ENCODE assay signal across 8 mouse cellular contexts in genomic region chr1:50961954-50962648, GRCm38 (mm10).
DNase-seq lines count a peak whose midpoint lies in the region; ATAC-seq and TF ChIP-seq lines count a peak whose summit lies in the region.

No protein-coding gene starts in this region.

- no peaks in the 10 kb centered on the region for H3K36me3 ChIP-seq in myocyte (ENCODE audit: control insufficient read depth, insufficient read depth)

- ATAC-seq in frontal cortex, adult (ENCODE audit: low TSS enrichment) = peak; percentile 85

- TF ChIP-seq POLR2A in myocyte (IDR thresholded peaks at IDR 0.05; ENCODE audit: insufficient read length, low read depth) = no peak

- no peaks in the 10 kb centered on the region for H3K27me3 ChIP-seq in myocyte (ENCODE audit: control insufficient read depth, insufficient read depth, insufficient read length)

- H3ac ChIP-seq in myocyte (ENCODE audit: control insufficient read depth, insufficient read length) = no peak overlapping the region

- DNase-seq in 3T3-L1 (ENCODE audit: low read depth, low spot score) = peak; percentile 90
- peak; percentile 73 for DNase-seq in MN1 (ENCODE audit: low spot score)
- peak; percentile 68 for DNase-seq in cerebellum, adult 9-11 months
- peak; percentile 58 for DNase-seq in hindlimb bud, embryonic 11.5 days (ENCODE audit: extremely low spot score, low read depth, low spot score)
- DNase-seq in left cerebral cortex, adult 18-20 months (ENCODE audit: low spot score in 2 of 2) = peak; percentile 65 to 71
- peak; percentile 22 for DNase-seq in yolk sac, embryonic 10.5 days (ENCODE audit: low spot score)

- no peaks in the 10 kb centered on the region for H3K79me2 ChIP-seq in myocyte (ENCODE audit: control insufficient read depth, insufficient read depth)

- no peak overlapping the region for H3K4me3 ChIP-seq in myocyte

- H3K4me2 ChIP-seq in myocyte (ENCODE audit: low read depth) = peak overlapping the region; percentile 67

TF ChIP-seq in myocyte, 11 proteins besides CTCF, POLR2A, EP300 and RAD21:
- TF ChIP-seq REST (IDR thresholded peaks at IDR 0.05; ENCODE audit: insufficient read depth, insufficient read length) (no peak), USF1 (IDR thresholded peaks at IDR 0.05; ENCODE audit: low read depth) (no peak), TCF3 (IDR thresholded peaks at IDR 0.05; ENCODE audit: insufficient read length, low read depth) (no peak), MAX (IDR thresholded peaks at IDR 0.05; ENCODE audit: low read depth) (no peak), E2F4 (IDR thresholded peaks at IDR 0.05; ENCODE audit: insufficient read depth) (no peak), CEBPB (IDR thresholded peaks at IDR 0.05; ENCODE audit: insufficient read depth, poor library complexity, severe bottlenecking) (no peak), MYOD1 (IDR thresholded peaks at IDR 0.05; ENCODE audit: control insufficient read depth in 1 of 3, insufficient read length in 2 of 3, low read depth in 2 of 3) (no peak), SRF (IDR thresholded peaks at IDR 0.05; ENCODE audit: control insufficient read depth, insufficient read length, low read depth) (no peak), TCF12 (IDR thresholded peaks at IDR 0.05; ENCODE audit: insufficient read depth, poor library complexity, severe bottlenecking) (no peak), POLR2AphosphoS2 (IDR thresholded peaks at IDR 0.05; ENCODE audit: insufficient read length, low read depth) (no peak), MYOG (IDR thresholded peaks at IDR 0.05; ENCODE audit: control insufficient read depth in 1 of 3, insufficient read depth in 1 of 3, insufficient read length in 2 of 3, low read depth in 2 of 3) (no peak)
TF ChIP-seq in myocyte: peak in this region for 0.

Comparison
In these comparisons a context has a peak if more than half of its experiments do, and no peak if none do; other contexts are left out.
1. DNase-seq: peak in every context shown above with its lines; median percentile 90 in 3T3-L1; 73 in MN1; 68 in cerebellum, adult 9-11 months; 68 in left cerebral cortex, adult 18-20 months; 58 in hindlimb bud, embryonic 11.5 days; 22 in yolk sac, embryonic 10.5 days.